Mouse (Mus musculus) left cerebral cortex, postnatal 10 days (tissue): ENCODE results near the gene Gcgr. TPM values are rescaled to one million over a fixed set of nuclear protein-coding genes. Genes with fewer than 3 reads are reported as not detected.
"Not testable (repeated sequence)": the region's sequence is repeated elsewhere in the genome, so short reads cannot be mapped to it uniquely, and the experiment has no call there.

Source experiments
- DNase-seq, 2 experiments: peaks; one replicate each; pipeline ENCODE4 v3.0.0; 2021 to 2022; ENCODE audit warnings: low spot score in 2 of 2, mixed read lengths in 1 of 2; ENCODE audit errors: extremely low spot score in 1 of 2
- intact Hi-C: fragments of 180-260 bp; cut with DNase I; formaldehyde crosslinking; loops from one replicate; pipeline ENCODE4 v1.15.1; 2025
- total RNA-seq, 2 experiments: library from RNA; stranded (reverse); gene quantifications; 2 replicates each; pipeline ENCODE4 v1.2.3; 2021

Gcgr gene
- total RNA-seq, 2 experiments from 2014 or later, result 0.26 TPM; not detected in 1

- DNase-seq, result no peak
Measured at GRCm38 (mm10) chr11:120501018-120501417, 29.5 kb upstream of the Gcgr start.

GRCm38 (mm10) chr11:120501701-120502100 is 28.8 kb upstream of the Gcgr start:
- no peak for DNase-seq
- intact Hi-C loops, result no loop called here

More at GRCm38 (mm10) chr11:120501018-120501417, 29.5 kb upstream of the Gcgr start:
- intact Hi-C loops, result no loop called here

GRCm38 (mm10) chr11:120505661-120506060 is 24.8 kb upstream of the Gcgr start:
- intact Hi-C loops, result no loop called here
- DNase-seq, result no peak

GRCm38 (mm10) chr11:120506899-120507298 is 23.6 kb upstream of the Gcgr start:
- intact Hi-C loops, result no loop called here
- DNase-seq, result no peak

GRCm38 (mm10) chr11:120507611-120508289 is 22.7 kb upstream of the Gcgr start:
- no peak for DNase-seq
- intact Hi-C loops, result no loop called here

GRCm38 (mm10) chr11:120508290-120508870 is 22.1 kb upstream of the Gcgr start:
- intact Hi-C loops, result no loop called here
- no peak for DNase-seq

- no peak for DNase-seq
- intact Hi-C loops, result no loop called here
Measured at GRCm38 (mm10) chr11:120509940-120510339, 20.6 kb upstream of the Gcgr start.

GRCm38 (mm10) chr11:120510375-120511030 is 20.0 kb upstream of the Gcgr start:
- DNase-seq, result no peak
- intact Hi-C loops, result no loop called here

GRCm38 (mm10) chr11:120512790-120513453 is 17.6 kb upstream of the Gcgr start:
- DNase-seq, result no peak
- intact Hi-C loops, result no loop called here

- DNase-seq, intact Hi-C loops: not testable (repeated sequence)
Measured at GRCm38 (mm10) chr11:120514262-120514661, 16.2 kb upstream of the Gcgr start.

- DNase-seq, result peak; percentile 79 to 85
- intact Hi-C loops, result no loop called here
Measured at GRCm38 (mm10) chr11:120515611-120516010, 14.9 kb upstream of the Gcgr start.

GRCm38 (mm10) chr11:120517147-120517546 is 13.4 kb upstream of the Gcgr start:
- intact Hi-C loops, result no loop called here
- no peak for DNase-seq

GRCm38 (mm10) chr11:120518027-120518426 is 12.5 kb upstream of the Gcgr start:
- intact Hi-C loops, result loop anchor here (2.0 kb wide), 1 partner anchor 55 kb away; the partner anchor contains the start of gene P4hb

GRCm38 (mm10) chr11:120518558-120518957 is 11.9 kb upstream of the Gcgr start:
- DNase-seq, result no peak
- intact Hi-C loops, result loop anchor here (2.0 kb wide), 1 partner anchor 54 kb away; the partner anchor contains the start of gene P4hb

More at GRCm38 (mm10) chr11:120518027-120518426, 12.5 kb upstream of the Gcgr start:
- peak; percentile 52 to 79 for DNase-seq

- intact Hi-C loops, result loop anchor here (2.0 kb wide), 1 partner anchor 53 kb away; the partner anchor contains the start of gene P4hb
Measured at GRCm38 (mm10) chr11:120519738-120520137, 10.8 kb upstream of the Gcgr start.

GRCm38 (mm10) chr11:120520498-120520897 is 10.0 kb upstream of the Gcgr start:
- intact Hi-C loops, result no loop called here
- DNase-seq, result no peak

More at GRCm38 (mm10) chr11:120519738-120520137, 10.8 kb upstream of the Gcgr start:
- DNase-seq, result peak in 1 of 2 experiments; percentile 75

GRCm38 (mm10) chr11:120520967-120521540 is 9.4 kb upstream of the Gcgr start:
- DNase-seq, result no peak
- intact Hi-C loops, result no loop called here

GRCm38 (mm10) chr11:120522581-120522980 is 7.9 kb upstream of the Gcgr start:
- no peak for DNase-seq
- intact Hi-C loops, result no loop called here

- DNase-seq, result no peak
- intact Hi-C loops, result no loop called here
Measured at GRCm38 (mm10) chr11:120525959-120526358, 4.5 kb upstream of the Gcgr start.
